Mouse (Mus musculus) kidney, adult 2 months (tissue): ENCODE measurements at regions not wholly inside any gene's neighbourhood (a gene's known extent, or its start where the extent isn't known, plus 50 kb on each side); places are given as distances from the start of the nearest gene placed in this dataset.

Source experiments
- DNase-seq: peaks from one replicate; pipeline ENCODE4 v3.0.0; 2021
- H3K27ac ChIP-seq: fragments of 200-500 bp; 2 replicates; pipeline ENCODE4 v1.5.1; 2012; ENCODE audit warnings: low read depth, low read length, control low read depth, inconsistent platforms; ENCODE audit not compliant: insufficient read depth
- H3K27me3 ChIP-seq: fragments of 200-500 bp; replicated peaks from 2 replicates; pipeline ENCODE4 v1.6.1; 2012; ENCODE audit warnings: mild to moderate bottlenecking, moderate library complexity, low read length, inconsistent platforms; ENCODE audit not compliant: control insufficient read depth, insufficient read depth
- H3K36me3 ChIP-seq: fragments of 200-500 bp; 2 replicates; pipeline ENCODE4 v1.6.1; 2012; ENCODE audit warnings: mild to moderate bottlenecking, moderate library complexity, low read length, inconsistent platforms; ENCODE audit not compliant: control insufficient read depth, insufficient read depth
- H3K4me1 ChIP-seq: fragments of 200-500 bp; 2 replicates; pipeline ENCODE4 v1.6.1; 2011; ENCODE audit warnings: low read length; ENCODE audit not compliant: control insufficient read depth, insufficient read depth
- H3K4me3 ChIP-seq: fragments of 200-500 bp; 2 replicates; pipeline ENCODE4 v1.5.1; 2011; ENCODE audit warnings: mild to moderate bottlenecking, low read depth, low read length, control low read depth; ENCODE audit not compliant: insufficient read depth
- CTCF ChIP-seq: fragments of 200-500 bp; conservative IDR thresholded peaks from 2 replicates; pipeline ENCODE4 v1.5.1; 2011; ENCODE audit warnings: low read depth, mild to moderate bottlenecking, control low read depth, low read length, moderate library complexity, mixed read lengths; ENCODE audit not compliant: insufficient read depth, insufficient read length
- POLR2A ChIP-seq: fragments of 200-500 bp; IDR thresholded peaks from one replicate; pipeline ENCODE4 v1.6.1; 2011; ENCODE audit warnings: low read depth, low read length, control low read depth
- WGBS: fragments of 180-500 bp; shearing (Covaris S2); methylation state at CpG from one replicate; pipeline ENCODE4 v1.1.7; 2018; 5-methylcytosine and 5-hydroxymethylcytosine counted together

- H3K4me1 ChIP-seq, result no peaks in the 10 kb centered on the region
- no peak for DNase-seq
- TF ChIP-seq POLR2A (no peak), CTCF (no peak)
- H3K36me3 ChIP-seq, result no peaks in the 10 kb centered on the region
- no peaks in the 10 kb centered on the region for H3K27me3 ChIP-seq
- H3K4me3 ChIP-seq, result no peak overlapping the region
- no peak overlapping the region for H3K27ac ChIP-seq
- WGBS, result 39% methylated on average over 8 of the region's 8 CpGs
Observed at GRCm38 (mm10) chr2:171985813-171986572, 57.3 kb downstream of the Cbln4 start.

- no peak for DNase-seq
- no peaks in the 10 kb centered on the region for H3K36me3 ChIP-seq
- no peaks in the 10 kb centered on the region for H3K4me1 ChIP-seq
- WGBS, result 62% methylated on average over 13 of the region's 13 CpGs
- no peak overlapping the region for H3K27ac ChIP-seq
- H3K27me3 ChIP-seq, result no peaks in the 10 kb centered on the region
- no peak overlapping the region for H3K4me3 ChIP-seq
- TF ChIP-seq CTCF, result no peak
- no peak for TF ChIP-seq POLR2A
Observed at GRCm38 (mm10) chr2:171969311-171969905, 73.9 kb downstream of the Cbln4 start.

- Histone ChIP-seq H3K27me3 (no peaks in the 10 kb centered on the region), H3K4me3 (no peak overlapping the region), H3K4me1 (no peaks in the 10 kb centered on the region), H3K27ac (no peak overlapping the region), H3K36me3 (no peaks in the 10 kb centered on the region)
- DNase-seq, result no peak
- no peak for TF ChIP-seq CTCF
- WGBS, result 77% methylated on average over 7 of the region's 7 CpGs
Observed at GRCm38 (mm10) chr2:171946569-171947250, 96.6 kb downstream of the Cbln4 start.

GRCm38 (mm10) chr2:171942671-171943070 is 100.6 kb downstream of the Cbln4 start:
- Histone ChIP-seq H3K27me3 (no peaks in the 10 kb centered on the region), H3K4me3 (no peak overlapping the region), H3K4me1 (no peaks in the 10 kb centered on the region), H3K27ac (no peak overlapping the region), H3K36me3 (no peaks in the 10 kb centered on the region)
- DNase-seq, result no peak
- WGBS, result 86% methylated on average over 9 of the region's 9 CpGs
- TF ChIP-seq CTCF, result no peak
- no peak for TF ChIP-seq POLR2A

GRCm38 (mm10) chr2:171935646-171936325 is 107.5 kb downstream of the Cbln4 start:
- WGBS, result 51% methylated on average over 13 of the region's 13 CpGs
- no peak overlapping the region for H3K4me3 ChIP-seq
- DNase-seq, result no peak

GRCm38 (mm10) chr2:171920960-171921359 is 122.3 kb downstream of the Cbln4 start:
- DNase-seq, result no peak
- H3K27ac ChIP-seq, result no peak overlapping the region
- no peaks in the 10 kb centered on the region for H3K27me3 ChIP-seq
- no peaks in the 10 kb centered on the region for H3K4me1 ChIP-seq
- TF ChIP-seq POLR2A (no peak), CTCF (no peak)
- 67% methylated on average over 5 of the region's 5 CpGs for WGBS
- no peaks in the 10 kb centered on the region for H3K36me3 ChIP-seq
- no peak overlapping the region for H3K4me3 ChIP-seq

More at GRCm38 (mm10) chr2:171935646-171936325, 107.5 kb downstream of the Cbln4 start:
- Histone ChIP-seq H3K27ac (no peak overlapping the region), H3K36me3 (no peaks in the 10 kb centered on the region), H3K4me1 (no peaks in the 10 kb centered on the region), H3K27me3 (no peaks in the 10 kb centered on the region; the same call in 1 of the 2 replicates)
- TF ChIP-seq POLR2A (no peak), CTCF (no peak)
